Mouse (Mus musculus) forebrain, postnatal 0 days (tissue): Measurements from ENCODE around the gene Aprt. TPM values are rescaled to one million over a fixed set of nuclear protein-coding genes. Genes with fewer than 3 reads are reported as not detected.

ENCODE experiments used
- ATAC-seq: fragments of 200-750 bp; cut with Nextera tagmentation; 2 replicates; pipeline ENCODE4 v1.8.0; 2017; ENCODE audit warnings: mild to moderate bottlenecking, moderate library complexity
- DNase-seq: peaks from one replicate; pipeline ENCODE4 v3.0.0-alpha.2; 2015
- H3K27ac ChIP-seq: fragments of 300-500 bp; sonication (generic); 2 replicates; pipeline ENCODE4 v1.5.1; 2014; ENCODE audit warnings: low read depth, mild to moderate bottlenecking, antibody characterized with exemption, low read length, moderate library complexity, mixed read lengths
- H3K27me3 ChIP-seq: fragments of 300-500 bp; sonication (generic); 2 replicates; pipeline ENCODE4 v1.6.1; 2014; ENCODE audit warnings: mild to moderate bottlenecking, low read length, mixed read lengths; ENCODE audit not compliant: insufficient read depth
- H3K36me3 ChIP-seq: fragments of 300-500 bp; sonication (generic); 2 replicates; pipeline ENCODE4 v1.6.1; 2014; ENCODE audit warnings: mild to moderate bottlenecking, moderate library complexity; ENCODE audit not compliant: insufficient read depth
- H3K4me1 ChIP-seq: fragments of 300-500 bp; sonication (generic); 2 replicates; pipeline ENCODE4 v1.6.1; 2014; ENCODE audit warnings: antibody characterized with exemption; ENCODE audit not compliant: insufficient read depth
- H3K4me2 ChIP-seq: fragments of 300-500 bp; sonication (generic); 2 replicates; pipeline ENCODE4 v1.6.1; 2014; ENCODE audit warnings: low read depth, mild to moderate bottlenecking, moderate library complexity
- H3K4me3 ChIP-seq: fragments of 300-500 bp; sonication (generic); 2 replicates; pipeline ENCODE4 v1.5.1; 2014; ENCODE audit warnings: low read depth, low read length, mixed read lengths
- H3K9ac ChIP-seq: fragments of 300-500 bp; sonication (generic); 2 replicates; pipeline ENCODE4 v1.6.1; 2014; ENCODE audit warnings: mild to moderate bottlenecking
- H3K9me3 ChIP-seq: fragments of 300-500 bp; sonication (generic); 2 replicates; pipeline ENCODE4 v1.6.1; 2016; ENCODE audit warnings: low read length
- CTCF ChIP-seq: sonication (generic); IDR thresholded peaks from 2 replicates; pipeline ENCODE4 v1.5.1; 2016; ENCODE audit warnings: antibody characterized with exemption, control low read depth, low read depth
- WGBS: fragments of 180-500 bp; shearing (Covaris S2); extraction: QIAGEN DNeasy Blood & Tissue Kit; methylation state at CpG from one replicate; pipeline ENCODE4 v1.1.7; 2014; 5-methylcytosine and 5-hydroxymethylcytosine counted together
- polyA plus RNA-seq: library from polyadenylated mRNA; unstranded; fragments of >200 nt; fragmentation: Nextera tagmentation; extraction: Ambion mirVana; gene quantifications from 2 replicates; pipeline ENCODE4 v1.2.1, GENCODE M21; 2015
- total RNA-seq: library from RNA; depleted of rRNA; stranded (reverse); fragments of >200 nt; gene quantifications from 2 replicates; pipeline ENCODE4 v1.2.3, GENCODE M21; 2014

The Aprt gene
- total and polyA plus RNA-seq, 2 experiments from 2014 or later: 132 to 226 TPM

DNA sequence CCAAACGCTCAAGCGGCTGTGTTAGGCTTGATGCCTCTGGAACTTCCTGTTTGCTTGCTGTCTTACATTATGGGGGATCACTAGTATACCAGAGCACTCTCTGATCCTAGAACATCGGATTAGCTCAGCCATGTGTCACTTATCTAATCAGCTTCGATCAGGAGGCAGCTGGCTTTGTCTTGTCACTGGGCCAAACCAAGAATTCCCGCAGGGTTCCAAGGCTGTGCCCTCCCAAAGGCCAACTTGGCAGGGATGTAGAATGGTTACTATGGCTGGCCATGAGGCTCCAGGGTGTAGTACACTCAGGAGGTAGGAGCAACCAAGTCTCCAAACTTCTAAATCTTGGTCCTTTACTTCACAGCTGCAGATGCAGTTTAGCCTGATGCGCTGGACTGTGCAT, 9.9 kb downstream of the Aprt start:
- DNase-seq (no peak), ATAC-seq (no peak)
- H3K4me2 ChIP-seq: peak overlapping the region; percentile 96
- WGBS: 22% methylated on average over 6 of the region's 6 CpGs
- H3K4me1 ChIP-seq: peaks cover 17% of the 10 kb centered on the region
- H3K36me3 ChIP-seq: peaks cover 6% of the 10 kb centered on the region; the same call in 1 of the 2 replicates
- H3K27me3 ChIP-seq: no peaks in the 10 kb centered on the region
- no peaks in the 10 kb centered on the region for H3K9me3 ChIP-seq
- no peak for TF ChIP-seq CTCF
- peak overlapping the region; percentile 72 for H3K4me3 ChIP-seq
- peak overlapping the region; percentile 92 for H3K27ac ChIP-seq
- peak overlapping the region; percentile 75 for H3K9ac ChIP-seq

DNA sequence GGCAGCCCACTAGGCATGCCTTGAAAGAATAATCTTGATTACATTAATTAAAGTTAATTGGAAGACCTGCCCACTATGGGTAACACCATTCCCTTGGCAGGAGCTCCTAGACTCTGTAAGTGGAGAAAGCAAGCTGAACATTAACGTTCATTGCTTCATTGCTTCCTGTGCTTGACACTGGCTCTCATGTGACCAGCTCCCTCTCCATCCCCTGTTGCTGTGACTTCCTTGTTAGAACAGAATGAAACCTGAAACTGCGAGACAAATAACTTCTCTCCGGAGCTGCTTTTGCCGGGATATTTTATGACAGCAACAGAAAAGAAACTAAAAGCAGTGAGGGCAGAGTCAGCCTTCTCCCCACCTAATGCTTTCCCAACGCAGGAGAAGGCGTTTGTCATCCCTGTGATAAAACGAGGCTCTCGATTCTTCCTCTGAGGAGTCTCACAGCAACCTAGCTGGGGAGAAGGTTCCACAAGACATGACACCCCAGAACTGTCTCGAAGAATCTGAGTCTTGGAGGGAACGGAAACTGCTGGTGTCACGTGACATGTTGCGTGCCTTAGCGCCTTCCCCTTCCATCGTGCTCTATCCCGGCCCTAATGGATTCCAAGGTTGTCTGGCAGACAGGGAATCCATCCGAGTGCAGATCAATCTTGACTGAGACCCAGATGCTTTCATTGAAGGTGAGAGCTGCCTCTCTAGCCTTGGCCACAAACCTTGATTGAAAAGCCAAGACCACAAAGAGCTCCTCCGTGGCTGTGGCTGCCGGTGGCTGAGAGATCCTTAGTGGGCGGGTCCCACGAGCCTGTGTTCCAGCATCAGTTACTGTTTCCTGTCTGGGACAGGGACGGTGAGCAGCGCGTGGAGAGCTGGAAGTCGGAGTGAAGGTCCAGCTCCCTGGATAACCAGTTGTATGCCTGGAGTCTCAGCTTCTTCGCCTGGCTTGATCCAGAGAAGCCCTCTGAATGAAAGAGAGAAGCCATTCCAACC, 12.1 kb downstream of the Aprt start:
- Histone ChIP-seq H3K9ac (no peak overlapping the region), H3K9me3 (no peaks in the 10 kb centered on the region), H3K4me1 (peaks cover 17% of the 10 kb centered on the region), H3K27me3 (no peaks in the 10 kb centered on the region), H3K4me2 (no peak overlapping the region), H3K4me3 (no peak overlapping the region), H3K27ac (no peak overlapping the region), H3K36me3 (no peaks in the 10 kb centered on the region)
- no peak for DNase-seq
- ATAC-seq: no peak
- 89% methylated on average over 25 of the region's 25 CpGs for WGBS
- no peak for TF ChIP-seq CTCF

DNA sequence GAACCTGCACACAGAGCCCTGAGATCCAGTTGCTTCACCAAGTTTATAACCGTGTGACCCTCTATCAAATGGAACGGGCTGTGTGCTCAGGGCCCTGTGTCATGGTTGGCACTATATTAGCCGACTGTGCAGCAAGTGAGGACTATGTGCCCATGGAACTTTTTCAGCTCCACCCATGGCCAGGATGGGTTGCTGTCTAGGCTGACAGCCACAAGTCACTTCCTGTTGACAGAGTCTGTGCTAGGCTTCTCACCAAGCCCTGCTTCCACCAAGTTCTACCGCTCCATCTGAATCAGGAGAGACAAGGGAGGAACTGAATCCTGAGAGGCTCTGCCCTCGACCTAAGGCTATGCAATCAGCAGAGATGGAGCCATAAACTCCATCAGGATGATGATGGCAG, 15.5 kb downstream of the Aprt start:
- 76% methylated on average over 5 of the region's 5 CpGs for WGBS

DNA sequence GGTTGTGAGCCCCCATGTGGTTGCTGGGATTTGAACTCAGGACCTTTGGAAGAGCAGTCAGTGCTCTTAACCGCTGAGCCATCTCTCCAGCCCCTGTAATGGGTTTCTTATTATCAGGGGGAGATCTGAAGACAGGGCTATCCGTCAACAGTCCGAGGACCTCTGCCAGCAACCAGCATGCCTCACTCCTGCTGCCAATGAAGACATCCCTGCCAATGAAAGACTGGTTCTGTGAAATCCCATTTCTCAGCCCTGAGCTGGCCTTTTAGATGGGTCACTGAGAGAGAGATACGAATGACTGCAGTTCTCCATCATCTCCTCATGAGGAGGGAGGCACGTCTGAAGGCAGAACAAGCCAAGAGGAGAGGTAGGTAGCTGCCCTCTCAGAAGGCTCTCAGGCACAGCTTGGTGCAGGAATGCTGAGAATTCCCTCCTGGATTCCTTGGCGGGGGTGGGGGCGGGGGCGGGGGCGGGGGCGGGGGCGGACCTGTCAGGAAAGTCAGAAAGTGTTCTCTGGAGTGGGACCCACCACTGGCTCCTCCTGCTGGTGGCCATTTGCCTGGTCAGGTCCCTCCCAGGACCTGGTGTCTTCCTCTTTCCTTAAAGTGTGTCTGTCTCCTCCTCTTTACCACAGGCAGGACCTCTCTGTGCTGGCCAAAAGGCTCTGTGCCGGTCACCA, 17.9 kb downstream of the Aprt start:
- H3K9me3 ChIP-seq: no peaks in the 10 kb centered on the region

More for the DNA sequence above, 15.5 kb downstream of the Aprt start:
- Histone ChIP-seq H3K4me3 (no peak overlapping the region), H3K4me2 (no peak overlapping the region), H3K27ac (no peak overlapping the region), H3K4me1 (0 out of 2 replicates have a peak, but pooled peaks cover 4% of the 10 kb centered on the region), H3K27me3 (no peaks in the 10 kb centered on the region), H3K9ac (no peak overlapping the region), H3K9me3 (no peaks in the 10 kb centered on the region), H3K36me3 (no peaks in the 10 kb centered on the region)
- no peak for TF ChIP-seq CTCF
- no peak for DNase-seq
- ATAC-seq: no peak

GRCm38 (mm10) chr8:122557248-122558038, 19.3 kb downstream of the Aprt start:
- no peak for TF ChIP-seq CTCF

More for the DNA sequence above, 17.9 kb downstream of the Aprt start:
- no peak for DNase-seq
- 16% methylated on average over 12 of the region's 12 CpGs for WGBS
- H3K27me3 ChIP-seq: no peaks in the 10 kb centered on the region
- no peak overlapping the region for H3K27ac ChIP-seq
- H3K4me3 ChIP-seq: no peak overlapping the region
- ATAC-seq: no peak
- no peak overlapping the region for H3K9ac ChIP-seq
- no peaks in the 10 kb centered on the region for H3K4me1 ChIP-seq
- TF ChIP-seq CTCF: 0 out of 2 replicates have a peak, but pooled peaks have one; percentile 10
- no peaks in the 10 kb centered on the region for H3K36me3 ChIP-seq
- no peak overlapping the region for H3K4me2 ChIP-seq

More at GRCm38 (mm10) chr8:122557248-122558038, 19.3 kb downstream of the Aprt start:
- no peaks in the 10 kb centered on the region for H3K4me1 ChIP-seq
- 44% methylated on average over 10 of the region's 10 CpGs for WGBS
- no peaks in the 10 kb centered on the region for H3K36me3 ChIP-seq
- DNase-seq (no peak), ATAC-seq (no peak)
- no peak overlapping the region for H3K4me2 ChIP-seq
- no peaks in the 10 kb centered on the region for H3K9me3 ChIP-seq
- no peak overlapping the region for H3K9ac ChIP-seq
- H3K27me3 ChIP-seq: no peaks in the 10 kb centered on the region
- H3K27ac ChIP-seq: no peak overlapping the region
- H3K4me3 ChIP-seq: no peak overlapping the region
